Mouse (Mus musculus) frontal cortex, adult 2 months (tissue): ENCODE data around the gene Fkbp1a. TPM values are rescaled to one million over a fixed set of nuclear protein-coding genes. Genes with fewer than 3 reads are reported as not detected.

Experiments
- DNase-seq, 2 experiments: peaks; one replicate each; pipeline ENCODE4 v3.0.0; 2022; ENCODE audit warnings: low spot score in 1 of 2; ENCODE audit errors: extremely low spot score in 1 of 2
- polyA plus RNA-seq: library from polyadenylated mRNA; depleted of rRNA; stranded (reverse); fragments of >200 nt; gene quantifications from 2 replicates; pipeline ENCODE4 v1.2.3, GENCODE M21; 2012

The Fkbp1a gene
- polyA plus RNA-seq, 1 experiment: 388 TPM

DNA sequence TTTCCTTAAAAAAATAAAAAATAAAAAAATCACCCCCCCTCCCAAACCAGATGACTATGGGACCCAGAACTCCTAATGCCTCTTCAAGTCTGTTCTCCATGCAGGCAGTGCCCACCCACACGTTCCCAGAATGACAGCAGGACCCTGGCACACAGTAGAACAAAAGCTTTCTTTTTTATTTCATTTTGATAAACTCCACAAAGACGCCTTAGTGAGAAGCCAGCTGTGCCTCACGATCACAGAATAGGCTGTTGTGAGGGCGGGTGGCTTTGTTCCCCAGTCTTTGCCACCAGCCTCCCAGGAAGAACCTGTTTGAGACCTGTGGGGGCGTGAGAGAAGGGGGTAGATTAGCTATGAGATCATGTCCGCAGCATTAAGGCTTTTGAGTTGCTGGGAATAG lies 2.4 kb downstream of the Fkbp1a start:
- DNase-seq: peak in 1 of 2 experiments; percentile 66

GRCm38 (mm10) chr2:151546571-151546970 lies 4.3 kb downstream of the Fkbp1a start:
- DNase-seq: no peak

DNA sequence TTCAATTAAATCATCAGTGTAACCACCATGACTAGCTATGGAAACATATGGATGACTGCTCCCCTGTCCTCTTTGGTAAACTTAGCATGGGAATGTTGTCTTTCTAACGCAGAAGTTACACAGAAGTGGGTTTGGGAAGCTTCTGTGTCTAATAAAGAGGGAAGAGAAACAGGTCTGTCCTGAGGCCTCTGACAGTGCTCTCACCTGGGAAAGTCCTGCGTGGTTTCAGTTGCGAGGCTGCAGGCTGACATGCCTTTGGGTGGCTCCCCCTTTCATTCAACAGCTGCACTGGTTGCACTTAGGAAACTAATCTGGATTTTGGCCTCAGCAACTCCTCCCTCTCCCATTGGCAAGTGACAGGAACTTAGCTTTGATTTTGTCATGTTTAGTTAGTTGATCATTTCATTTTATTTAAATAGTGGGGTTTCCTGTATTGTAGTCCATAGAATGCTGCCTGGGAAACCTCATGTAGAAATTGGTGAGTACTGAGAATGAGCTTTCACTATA lies 7.4 kb downstream of the Fkbp1a start:
- DNase-seq: no peak

- no peak for DNase-seq
These were observed 20.9 kb downstream of the Fkbp1a start for GRCm38 (mm10) chr2:151562930-151563921.

- no peak for DNase-seq
These were observed 21.7 kb downstream of the Fkbp1a start for GRCm38 (mm10) chr2:151564006-151564405.

DNA sequence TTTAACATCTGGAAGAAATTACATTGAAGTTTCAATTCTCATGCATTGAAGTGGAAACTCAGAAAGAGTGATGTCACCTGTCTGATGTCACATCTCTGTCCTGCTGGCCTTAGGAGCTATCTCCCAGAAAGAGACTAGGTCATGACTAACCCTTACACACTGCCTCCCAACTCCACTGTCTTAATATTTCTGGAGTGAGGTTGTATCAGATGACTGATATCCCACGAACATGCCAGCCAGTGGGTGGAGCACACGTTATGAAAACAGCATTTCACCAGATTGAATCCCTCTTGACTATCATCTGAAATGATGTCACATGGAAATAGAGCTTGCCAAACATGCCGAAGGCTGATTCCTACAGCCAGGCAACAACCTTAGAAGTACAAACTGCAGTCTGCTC lies 22.7 kb downstream of the Fkbp1a start:
- no peak for DNase-seq

DNA sequence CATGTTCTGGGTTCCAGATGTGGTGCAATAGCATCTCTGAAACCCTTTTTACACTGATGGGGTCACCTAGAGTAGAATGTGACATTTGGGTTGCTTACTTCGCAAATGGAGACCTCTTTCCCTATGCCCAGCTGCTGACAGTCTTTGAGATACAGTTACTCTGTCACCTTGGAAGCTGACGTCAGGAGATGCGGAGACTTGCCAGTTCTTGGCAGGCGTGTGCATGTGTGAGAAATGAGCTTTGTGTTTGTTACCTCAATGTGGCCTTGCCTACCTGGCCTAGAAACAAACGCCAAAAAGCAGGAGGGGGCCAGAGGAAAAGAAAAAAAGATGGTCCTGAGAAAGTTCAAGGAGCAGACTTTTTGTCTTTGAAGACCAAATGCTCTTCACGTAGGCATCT lies 24.6 kb downstream of the Fkbp1a start:
- DNase-seq: no peak

DNA sequence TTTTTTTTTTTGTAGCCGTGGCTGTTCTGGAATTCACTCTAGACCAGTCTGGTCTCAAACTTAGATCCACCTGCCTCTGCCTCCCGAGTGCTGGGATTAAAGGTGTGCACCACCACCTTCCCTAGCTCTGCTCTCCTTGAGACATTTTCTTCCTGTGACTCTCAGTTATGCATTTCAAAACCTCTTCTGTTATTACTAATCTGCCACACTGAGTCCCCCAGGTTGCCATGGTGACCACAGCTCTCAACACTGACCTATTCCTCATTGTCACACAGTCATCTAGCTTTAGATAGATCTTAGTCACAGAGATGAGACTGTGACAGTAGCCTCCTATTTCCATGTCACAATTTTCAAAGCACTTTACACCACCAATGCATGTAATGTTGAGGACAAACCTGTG lies 27.2 kb downstream of the Fkbp1a start:
- no peak for DNase-seq

- no peak for DNase-seq
These were observed 29.8 kb downstream of the Fkbp1a start, which contains the start of gene Sdcbp2 for GRCm38 (mm10) chr2:151571873-151572700. Gene Sdcbp2 (plus strand): TSS chr2:151572622.

GRCm38 (mm10) chr2:151573667-151574066 lies 31.4 kb downstream of the Fkbp1a start:
- peak; percentile 52 to 66 for DNase-seq

DNA sequence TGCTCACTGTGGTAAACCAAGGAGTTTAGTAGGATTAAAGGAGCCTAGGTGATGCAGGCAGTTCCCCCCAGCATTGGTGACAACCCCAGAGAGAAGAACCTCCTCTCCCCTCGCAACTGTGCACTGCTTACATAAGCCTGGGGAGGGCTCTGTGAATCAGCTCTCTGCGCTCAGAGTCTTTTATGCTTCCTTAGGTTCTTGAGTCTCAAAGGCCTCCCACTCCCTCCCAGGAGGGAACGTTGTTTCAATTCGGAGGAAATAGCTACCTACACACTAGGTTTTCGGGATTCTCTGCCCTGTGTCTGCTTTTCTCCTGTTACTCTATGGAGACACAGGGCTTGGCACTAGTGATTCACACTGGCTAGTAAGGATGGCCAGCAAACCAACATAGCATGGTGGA lies 32.3 kb downstream of the Fkbp1a start:
- peak; percentile 78 to 84 for DNase-seq

DNA sequence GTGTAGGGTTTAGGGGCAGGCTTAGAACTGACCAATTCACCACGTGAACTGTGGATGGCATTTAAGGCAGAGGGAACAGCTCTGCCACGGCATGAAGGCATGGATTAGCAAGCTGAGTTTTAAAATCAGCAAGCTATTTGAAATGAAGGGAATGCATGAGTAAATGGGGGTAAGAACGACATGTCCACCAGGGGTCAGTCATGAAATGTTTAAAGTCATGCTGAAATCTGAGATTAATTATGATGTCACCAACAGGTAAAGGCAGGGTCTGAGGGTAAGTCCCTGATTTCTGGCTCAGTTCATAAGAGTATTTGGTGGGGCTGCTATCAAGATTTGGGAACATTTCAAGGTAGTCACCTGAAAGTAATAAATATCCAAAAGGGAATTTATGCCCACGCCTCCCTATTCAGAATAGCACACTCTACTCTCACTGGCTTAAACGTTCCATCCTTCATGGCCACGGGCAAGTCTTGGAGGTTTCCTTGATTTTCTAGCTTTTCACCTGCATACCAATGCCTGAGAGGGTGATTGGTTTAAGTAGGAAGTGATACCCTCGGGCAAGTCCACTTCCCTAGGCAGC lies 32.9 kb downstream of the Fkbp1a start:
- peak in 1 of 2 experiments; percentile 61 for DNase-seq

DNA sequence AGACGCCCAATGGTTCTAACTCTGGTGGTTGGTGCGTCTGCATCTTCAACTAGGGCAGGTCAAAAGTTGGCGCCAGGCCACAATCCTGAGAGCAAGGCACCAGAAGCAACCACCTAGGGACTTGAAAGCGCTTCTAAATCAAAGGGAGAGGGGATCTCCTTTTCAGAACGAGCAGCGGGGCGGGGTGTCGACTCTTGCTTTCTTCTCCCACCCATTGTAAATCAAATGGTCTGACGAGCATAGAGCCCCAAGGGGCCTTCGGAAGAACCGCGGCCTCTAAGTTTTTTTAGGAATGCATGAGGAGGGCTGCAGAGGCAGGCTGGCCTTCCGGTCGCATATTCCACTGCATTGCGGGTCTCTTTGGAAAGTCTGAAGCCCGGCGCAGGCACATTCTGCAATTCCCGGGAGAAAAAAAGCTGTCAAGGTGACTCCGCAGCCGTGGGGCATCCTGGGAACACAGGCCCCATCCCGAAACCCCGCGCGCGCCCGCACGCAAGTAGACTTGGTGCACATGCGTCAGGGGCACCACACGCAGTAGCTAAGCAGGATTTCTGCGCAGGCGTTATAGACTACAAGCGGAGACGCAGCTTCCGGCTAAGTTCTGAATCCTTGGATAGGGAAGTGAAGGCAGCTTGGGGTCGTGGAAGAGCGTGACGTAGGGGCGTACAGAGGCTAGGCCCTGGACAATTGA lies 33.6 kb downstream of the Fkbp1a start:
- DNase-seq: peak; percentile 92 to 96

GRCm38 (mm10) chr2:151579183-151579582 lies 36.9 kb downstream of the Fkbp1a start:
- no peak for DNase-seq

DNA sequence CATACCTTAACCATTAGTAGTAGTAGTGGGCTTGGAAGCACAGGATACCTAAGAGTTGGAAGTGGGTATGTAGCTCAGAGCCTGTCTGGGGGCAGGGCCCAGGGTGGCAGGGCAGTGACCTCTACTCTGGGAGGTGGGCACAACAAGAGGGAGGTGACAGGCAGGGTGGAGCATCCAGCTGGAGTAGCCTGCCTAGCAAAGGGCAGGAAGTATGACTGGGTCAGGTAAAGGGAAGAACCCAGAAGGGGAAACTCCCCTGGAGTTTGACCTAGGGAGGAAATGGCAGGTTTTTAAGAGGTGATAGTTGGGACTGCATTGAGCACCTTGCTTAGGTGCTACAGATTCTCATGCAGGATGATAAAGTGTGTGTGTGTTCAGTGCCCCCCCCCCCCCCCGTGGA lies 38.7 kb downstream of the Fkbp1a start:
- no peak for DNase-seq

DNA sequence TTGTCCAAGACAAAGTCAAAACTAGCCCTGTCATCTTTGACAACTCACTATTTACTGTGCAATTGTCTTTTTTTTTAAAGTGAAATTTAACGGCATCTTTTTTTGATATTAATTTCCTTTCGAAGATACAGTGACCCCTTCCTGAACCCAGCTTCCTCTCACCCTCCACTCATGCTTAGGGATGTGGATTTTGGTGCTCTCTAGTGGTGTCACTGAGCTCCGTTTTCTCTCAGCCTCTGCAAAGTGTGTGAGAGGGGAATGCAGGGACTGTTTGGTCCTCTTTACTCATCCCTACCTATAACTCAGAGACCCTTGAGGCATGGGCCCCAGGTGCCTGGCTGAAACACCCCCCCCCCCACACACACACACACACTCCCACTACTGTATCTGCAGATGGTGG lies 43.7 kb downstream of the Fkbp1a start:
- DNase-seq: no peak

GRCm38 (mm10) chr2:151586807-151587206 lies 44.5 kb downstream of the Fkbp1a start:
- DNase-seq: no peak

DNA sequence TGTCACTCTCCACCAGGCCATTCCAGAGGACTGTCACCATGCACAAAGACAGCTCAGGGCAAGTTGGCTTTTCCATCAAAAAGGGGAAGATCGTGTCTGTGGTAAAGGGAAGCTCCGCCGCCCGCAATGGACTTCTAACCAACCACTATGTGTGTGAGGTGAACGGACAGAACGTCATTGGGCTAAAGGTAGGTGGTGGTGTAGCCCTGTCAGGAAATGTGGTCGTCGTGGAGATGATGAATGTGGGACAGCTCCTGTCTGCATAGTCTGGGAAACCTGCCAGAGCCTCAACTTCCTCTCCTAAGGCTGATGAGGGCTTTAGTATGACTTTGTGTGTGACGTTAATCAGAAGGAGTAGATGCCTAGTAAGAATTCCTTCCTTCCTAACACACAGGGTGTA lies 45.0 kb downstream of the Fkbp1a start:
- no peak for DNase-seq

GRCm38 (mm10) chr2:151598068-151598467 lies 55.8 kb downstream of the Fkbp1a start:
- DNase-seq: peak; percentile 58 to 70

DNA sequence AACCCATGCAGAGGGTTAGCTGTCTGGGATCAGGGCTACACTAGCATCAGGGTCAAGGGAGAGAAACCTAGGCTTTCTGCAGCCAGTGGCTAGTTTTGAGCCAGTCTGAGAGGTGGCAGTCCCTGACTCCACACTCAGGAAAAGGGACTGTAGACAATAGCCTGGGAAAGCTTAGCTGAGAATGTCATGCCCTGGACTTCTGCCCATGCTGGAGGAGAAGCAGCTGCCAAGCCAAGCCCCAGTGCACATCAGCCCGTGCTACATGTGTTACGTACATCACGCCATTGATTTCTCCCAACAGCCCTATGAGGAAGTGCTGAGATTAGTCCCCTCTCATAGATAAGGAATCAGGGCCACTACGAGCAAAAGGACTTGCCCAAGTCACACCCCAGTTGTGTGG lies 59.8 kb downstream of the Fkbp1a start:
- DNase-seq: no peak
